Mouse (Mus musculus) kidney, postnatal 4 days (tissue): ENCODE data around the gene Actrt1.

ENCODE experiments used
- DNase-seq, 2 experiments: peaks; one replicate each; pipeline ENCODE4 v3.0.0; 2021; ENCODE audit warnings: mixed read lengths in 2 of 2

Actrt1 gene

DNA sequence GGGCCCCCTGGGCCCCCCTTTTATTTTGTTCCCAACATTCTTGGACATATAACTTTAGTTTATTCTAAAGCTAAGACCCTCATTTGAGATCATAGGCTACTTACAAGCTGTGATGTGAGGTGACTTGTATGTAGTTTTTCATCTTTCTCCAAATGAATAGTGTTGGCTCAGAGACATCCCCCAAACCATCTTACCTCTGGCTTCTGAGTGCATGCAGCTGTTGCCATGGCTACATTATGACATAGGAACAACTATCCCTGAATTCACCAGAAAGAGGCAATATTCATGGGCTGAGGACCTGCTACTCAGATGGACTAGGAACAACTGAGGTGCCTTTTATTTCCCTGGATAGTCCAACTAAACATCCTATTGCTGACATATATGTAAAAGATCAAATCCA lies at the start of gene Actrt1:
TSS of gene Actrt1 (plus strand) at position 301 of the 400 bp plus-strand sequence.
- no peak for DNase-seq

DNA sequence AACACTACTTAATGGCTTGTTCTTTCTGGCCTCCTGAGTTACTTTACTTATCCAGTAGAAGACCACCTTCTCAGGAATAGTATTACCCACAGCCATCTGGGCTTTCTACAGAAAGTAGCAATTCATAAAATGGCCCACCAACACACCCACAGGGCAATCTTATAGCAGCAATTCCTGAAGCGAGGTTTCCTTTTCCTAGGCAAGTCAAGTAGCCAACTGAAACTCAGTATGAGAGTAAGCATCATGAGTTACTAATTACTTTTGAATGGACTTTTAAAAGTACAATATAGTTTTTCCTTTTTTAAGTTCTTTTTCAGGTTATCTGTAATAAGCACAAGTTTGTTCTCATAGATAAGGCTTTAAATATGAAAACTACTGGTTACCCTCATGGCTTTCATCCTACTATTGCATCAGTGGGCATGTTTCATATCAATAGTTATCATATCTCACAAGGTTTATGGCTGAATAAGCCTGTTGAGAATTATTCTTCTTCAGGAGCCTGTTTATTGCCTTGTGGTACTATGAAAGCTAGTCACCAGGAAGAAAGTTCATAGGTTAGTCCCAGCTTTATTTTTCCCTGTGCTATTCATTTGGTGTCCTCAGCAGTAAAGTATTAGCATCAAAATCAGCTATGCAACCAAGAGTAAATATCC lies 2.8 kb downstream of the Actrt1 start:
- DNase-seq = no peak
